Mouse (Mus musculus): ENCODE data around the gene Bzw2.

- TF ChIP-seq POLR2A (IDR thresholded peaks at IDR 0.05; ENCODE audit: low read depth, low read length) (no peak), CTCF (IDR thresholded peaks at IDR 0.05; ENCODE audit: borderline replicate concordance, insufficient read depth, low read length) (no peak)
These were observed 49.4 kb downstream of the Bzw2 start for GRCm38 (mm10) chr12:36108442-36108841.

All from embryonic fibroblast, embryonic 13.5 days (primary cell).